Mouse (Mus musculus) brain, embryonic 14.5 days (tissue): ENCODE data around the gene Xaf1. TPM values are rescaled to one million over a fixed set of nuclear protein-coding genes. Genes with fewer than 3 reads are reported as not detected.

Source experiments
- DNase-seq: peaks from one replicate; pipeline ENCODE4 v3.0.0-alpha.2; 2011; ENCODE audit warnings: low read depth
- CTCF ChIP-seq: fragments of 200-500 bp; IDR thresholded peaks from 2 replicates; pipeline ENCODE4 v1.5.1; 2012; ENCODE audit warnings: inconsistent platforms, mild to moderate bottlenecking, moderate library complexity, borderline replicate concordance; ENCODE audit not compliant: insufficient read depth, insufficient read length; ENCODE audit errors: extremely low read depth
- POLR2A ChIP-seq: fragments of 200-500 bp; IDR thresholded peaks from 2 replicates; pipeline ENCODE4 v1.6.1; 2012; ENCODE audit warnings: mild to moderate bottlenecking, inconsistent platforms, borderline replicate concordance; ENCODE audit not compliant: poor library complexity, insufficient read depth, insufficient read length, severe bottlenecking; ENCODE audit errors: extremely low read depth
- polyA plus RNA-seq: library from polyadenylated mRNA; depleted of rRNA; stranded (reverse); fragments of >200 nt; gene quantifications from 2 replicates; pipeline ENCODE4 v1.2.3, GENCODE M21; 2012; rRNA removed

The Xaf1 gene
- polyA plus RNA-seq, 1 experiment: 1.4 TPM

GRCm38 (mm10) chr11:72343904-72344303 lies 42.5 kb downstream of the Xaf1 start:
- peak; percentile 65 for TF ChIP-seq CTCF
- no peak for TF ChIP-seq POLR2A

GRCm38 (mm10) chr11:72344486-72344885 lies 43.1 kb downstream of the Xaf1 start:
- TF ChIP-seq POLR2A: no peak
- TF ChIP-seq CTCF: no peak
- no peak for DNase-seq

More at GRCm38 (mm10) chr11:72343904-72344303, 42.5 kb downstream of the Xaf1 start:
- DNase-seq: peak; percentile 75

GRCm38 (mm10) chr11:72348563-72348962 lies 47.1 kb downstream of the Xaf1 start:
- no peak for DNase-seq
- no peak for TF ChIP-seq CTCF
- TF ChIP-seq POLR2A: no peak

GRCm38 (mm10) chr11:72349016-72349415 lies 47.6 kb downstream of the Xaf1 start:
- no peak for TF ChIP-seq CTCF
- no peak for TF ChIP-seq POLR2A
- DNase-seq: peak; percentile 32

DNA sequence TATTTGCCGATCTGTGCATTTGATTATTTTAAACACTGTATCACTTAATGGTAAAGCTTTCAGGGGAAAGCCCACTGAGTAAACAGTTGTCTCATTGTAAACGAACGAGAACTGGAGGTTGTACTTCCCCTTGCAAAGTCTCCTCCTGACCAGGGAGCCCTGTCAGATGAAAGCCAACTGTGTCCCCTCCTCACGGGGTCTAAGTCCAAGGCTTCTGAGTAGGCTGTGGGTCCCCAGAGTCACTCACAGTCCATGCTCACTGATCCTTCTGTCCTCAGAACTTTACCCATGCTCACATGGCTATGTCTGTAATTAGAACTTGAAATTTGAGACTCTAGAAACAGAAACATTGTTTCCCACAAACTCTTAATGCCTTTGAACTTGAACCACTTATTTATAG lies 48.2 kb downstream of the Xaf1 start:
- TF ChIP-seq CTCF (no peak), POLR2A (no peak)
- no peak for DNase-seq

GRCm38 (mm10) chr11:72352272-72352671 lies 50.8 kb downstream of the Xaf1 start:
- TF ChIP-seq CTCF (no peak), POLR2A (no peak)
- DNase-seq: no peak

DNA sequence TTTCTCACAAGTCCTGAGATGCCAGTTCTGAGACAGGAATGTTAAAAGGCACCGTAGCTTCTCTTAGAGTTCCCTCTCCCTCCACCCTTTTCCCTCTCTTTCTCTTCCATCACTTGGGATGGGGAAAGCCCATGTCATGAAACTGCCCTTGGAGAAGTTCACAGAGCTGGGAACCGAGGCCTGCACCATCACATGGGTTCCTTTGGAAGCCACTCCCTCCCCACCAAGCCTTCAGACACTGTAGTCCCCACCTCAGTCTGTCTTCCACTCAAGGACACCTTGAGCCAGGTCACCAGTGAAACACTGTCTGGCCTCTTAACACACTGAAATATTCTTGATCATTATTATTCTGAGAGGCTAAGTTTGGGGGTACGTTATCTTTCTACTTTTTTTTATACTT lies 51.8 kb downstream of the Xaf1 start:
- TF ChIP-seq CTCF (no peak), POLR2A (no peak)
- DNase-seq: no peak

GRCm38 (mm10) chr11:72354971-72355728 lies 53.7 kb downstream of the Xaf1 start:
- DNase-seq: peak; percentile 60
- TF ChIP-seq POLR2A: no peak
- peak; percentile 85 for TF ChIP-seq CTCF

- TF ChIP-seq CTCF (no peak), POLR2A (no peak; the same call in 1 of the 2 replicates)
- peak; percentile 96 for DNase-seq
These were observed 60.2 kb downstream of the Xaf1 start for GRCm38 (mm10) chr11:72361385-72362346.

DNA sequence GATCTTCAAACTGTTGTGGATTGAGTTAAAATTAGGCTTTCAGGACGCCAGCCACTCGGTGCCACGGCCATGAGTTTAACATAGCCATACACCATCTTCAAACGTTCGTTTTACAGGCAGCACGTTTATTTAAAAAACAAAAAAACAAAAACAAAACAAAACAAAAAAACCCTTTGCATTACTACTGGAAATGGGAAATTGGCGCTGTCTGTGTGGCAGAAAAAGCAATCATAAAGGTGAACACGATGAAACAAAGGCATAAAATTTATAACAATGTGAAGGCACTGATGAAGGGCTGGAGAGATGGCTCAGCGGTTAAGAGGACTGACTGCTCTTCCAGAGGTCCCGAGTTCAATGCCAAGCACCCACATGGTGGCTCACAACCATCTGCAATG lies 60.9 kb downstream of the Xaf1 start, which contains the start of gene Tekt1:
Gene Tekt1, minus strand, starts transcription at position 96 of the 395 bp plus-strand sequence.
- no peak for DNase-seq
- TF ChIP-seq POLR2A (no peak), CTCF (no peak)

Other genes starting within 250 kb of the Xaf1 start
- gene Pitpnm3, start 165.9 kb upstream of the Xaf1 start, polyA plus RNA-seq: 8.2 and 13.0 TPM in 2 replicates
- gene Gm43951, start 94.8 kb upstream of the Xaf1 start, polyA plus RNA-seq: 3.2 and 6.6 TPM in 2 replicates
- 28.2 and 31.3 TPM in 2 replicates for gene 4933427D14Rik, start 94.2 kb upstream of the Xaf1 start, polyA plus RNA-seq
- gene Txndc17, start 94.1 kb upstream of the Xaf1 start, polyA plus RNA-seq: 66.5 and 78.4 TPM in 2 replicates
- gene Med31, start 86.0 kb upstream of the Xaf1 start, polyA plus RNA-seq: 33.8 and 52.6 TPM in 2 replicates
- gene Slc13a5, start 34.4 kb upstream of the Xaf1 start, polyA plus RNA-seq: 0.93 and 2.8 TPM in 2 replicates
- not detected in 2 replicates for gene Fbxo39, start 12.8 kb downstream of the Xaf1 start, polyA plus RNA-seq
- 2.7 and 4.1 TPM in 2 replicates for gene Tekt1, start 60.8 kb downstream of the Xaf1 start, polyA plus RNA-seq
- 2.1 and 3.4 TPM in 2 replicates for gene Smtnl2, start 110.1 kb downstream of the Xaf1 start, polyA plus RNA-seq
- gene Ggt6, start 133.9 kb downstream of the Xaf1 start, polyA plus RNA-seq: 0.12 and 0.35 TPM in 2 replicates
- gene Mybbp1a, start 139.7 kb downstream of the Xaf1 start, polyA plus RNA-seq: 67.9 and 74.7 TPM in 2 replicates
- gene Spns2, start 188.3 kb downstream of the Xaf1 start, polyA plus RNA-seq: 46.0 and 49.0 TPM in 2 replicates
- gene Spns3, start 248.9 kb downstream of the Xaf1 start, polyA plus RNA-seq: 0.08 and 0.19 TPM in 2 replicates